Mouse (Mus musculus) intestine, embryonic 16.5 days (tissue): ENCODE results near the gene Gfra1. TPM values are rescaled to one million over a fixed set of nuclear protein-coding genes. Genes with fewer than 3 reads are reported as not detected.

ENCODE experiments used
- ATAC-seq: fragments of 200-750 bp; cut with Nextera tagmentation; 2 replicates; pipeline ENCODE4 v1.8.0; 2017; ENCODE audit warnings: moderate TSS enrichment, moderate library complexity
- H3K27ac ChIP-seq: fragments of 300-500 bp; sonication (generic); 2 replicates; pipeline ENCODE4 v1.5.1; 2014; ENCODE audit warnings: mild to moderate bottlenecking, low read length
- H3K27me3 ChIP-seq: fragments of 300-500 bp; sonication (generic); replicated peaks from 2 replicates; pipeline ENCODE4 v1.6.1; 2014; ENCODE audit warnings: low read length, control low read depth, mixed read lengths; ENCODE audit not compliant: control insufficient read depth, insufficient read depth
- H3K36me3 ChIP-seq: fragments of 300-500 bp; sonication (generic); 2 replicates; pipeline ENCODE4 v1.6.1; 2014; ENCODE audit warnings: low read length, control low read depth; ENCODE audit not compliant: control insufficient read depth, insufficient read depth
- H3K4me1 ChIP-seq: fragments of 300-500 bp; sonication (generic); 2 replicates; pipeline ENCODE4 v1.6.1; 2014; ENCODE audit warnings: low read length, control low read depth, mixed read lengths; ENCODE audit not compliant: control insufficient read depth, insufficient read depth
- H3K4me2 ChIP-seq: fragments of 300-500 bp; sonication (generic); 2 replicates; pipeline ENCODE4 v1.6.1; 2014; ENCODE audit warnings: low read depth, low read length, control low read depth
- H3K4me3 ChIP-seq: fragments of 300-500 bp; sonication (generic); 2 replicates; pipeline ENCODE4 v1.5.1; 2014; ENCODE audit warnings: mild to moderate bottlenecking, low read length
- H3K9ac ChIP-seq: fragments of 300-500 bp; sonication (generic); 2 replicates; pipeline ENCODE4 v1.6.1; 2014; ENCODE audit warnings: low read depth, low read length
- H3K9me3 ChIP-seq: fragments of 300-500 bp; sonication (generic); 2 replicates; pipeline ENCODE4 v1.6.1; 2016; ENCODE audit warnings: low read length, control low read depth; ENCODE audit not compliant: control insufficient read depth
- WGBS: fragments of 180-500 bp; shearing (Covaris S2); extraction: QIAGEN DNeasy Blood & Tissue Kit; methylation state at CpG from one replicate; pipeline ENCODE4 v1.1.7; 2014; 5-methylcytosine and 5-hydroxymethylcytosine counted together
- polyA plus RNA-seq: library from polyadenylated mRNA; unstranded; fragments of >200 nt; fragmentation: Nextera tagmentation; extraction: Ambion mirVana; gene quantifications from 2 replicates; pipeline ENCODE4 v1.2.1, GENCODE M21; 2015

Gfra1 gene
- polyA plus RNA-seq, 1 experiment from 2014 or later, result 13.3 TPM

DNA sequence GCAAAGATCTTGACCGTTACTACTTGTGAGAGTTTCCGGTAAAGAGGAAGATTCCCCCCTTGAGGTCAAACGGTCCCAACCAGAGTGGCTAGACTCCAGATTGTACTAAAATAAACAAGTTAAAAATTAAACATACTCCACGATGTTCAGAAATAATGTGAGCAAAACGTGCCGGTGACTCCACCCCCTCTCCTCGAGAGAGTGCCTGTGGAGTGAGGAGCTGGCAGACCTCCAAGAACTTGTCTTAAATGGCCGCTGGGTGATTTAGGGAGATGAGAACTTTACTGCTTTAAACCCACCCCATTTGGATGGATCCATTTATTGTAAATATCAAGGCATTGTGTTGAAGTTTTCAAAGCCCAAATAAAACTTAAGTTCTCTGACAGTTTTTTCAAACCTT is 42.4 kb downstream of the Gfra1 start:
- 0 out of 2 replicates have a peak, but pooled peaks cover 4% of the 10 kb centered on the region for H3K4me1 ChIP-seq
- H3K27me3 ChIP-seq, result no peaks in the 10 kb centered on the region
- H3K4me2 ChIP-seq, result no peak overlapping the region
- peak; percentile 87 for ATAC-seq
- H3K27ac ChIP-seq, result no peak overlapping the region
- no peak overlapping the region for H3K9ac ChIP-seq
- no peaks in the 10 kb centered on the region for H3K36me3 ChIP-seq
- H3K4me3 ChIP-seq, result no peak overlapping the region
- H3K9me3 ChIP-seq, result no peaks in the 10 kb centered on the region
- WGBS, result 7% methylated on average over 8 of the region's 8 CpGs

DNA sequence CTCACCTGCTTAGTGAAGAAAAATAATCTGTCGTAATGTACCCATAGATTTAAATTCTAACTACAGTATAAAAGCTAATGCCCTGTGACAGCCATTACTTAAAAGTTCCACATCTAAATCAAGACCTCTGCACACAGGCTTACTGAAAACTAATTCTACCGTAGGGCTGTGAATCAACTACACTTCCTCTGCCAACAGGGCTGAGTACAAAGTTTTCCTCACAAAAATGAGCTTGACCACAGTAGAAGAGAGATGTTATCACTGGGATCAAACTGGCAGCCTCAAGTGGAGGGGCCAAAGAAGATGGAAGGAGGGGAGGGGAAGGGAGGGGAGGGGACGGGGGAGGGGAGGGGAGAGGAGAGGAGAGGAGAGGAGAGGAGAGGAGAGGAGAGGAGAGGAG is 42.9 kb downstream of the Gfra1 start:
- Histone ChIP-seq H3K4me2 (no peak overlapping the region), H3K27me3 (no peaks in the 10 kb centered on the region), H3K4me3 (no peak overlapping the region), H3K9ac (no peak overlapping the region), H3K4me1 (0 out of 2 replicates have a peak, but pooled peaks cover 4% of the 10 kb centered on the region), H3K36me3 (no peaks in the 10 kb centered on the region), H3K9me3 (no peaks in the 10 kb centered on the region), H3K27ac (no peak overlapping the region)
- ATAC-seq, result no peak
- WGBS, result 55% methylated on average over 2 of the region's 3 CpGs

DNA sequence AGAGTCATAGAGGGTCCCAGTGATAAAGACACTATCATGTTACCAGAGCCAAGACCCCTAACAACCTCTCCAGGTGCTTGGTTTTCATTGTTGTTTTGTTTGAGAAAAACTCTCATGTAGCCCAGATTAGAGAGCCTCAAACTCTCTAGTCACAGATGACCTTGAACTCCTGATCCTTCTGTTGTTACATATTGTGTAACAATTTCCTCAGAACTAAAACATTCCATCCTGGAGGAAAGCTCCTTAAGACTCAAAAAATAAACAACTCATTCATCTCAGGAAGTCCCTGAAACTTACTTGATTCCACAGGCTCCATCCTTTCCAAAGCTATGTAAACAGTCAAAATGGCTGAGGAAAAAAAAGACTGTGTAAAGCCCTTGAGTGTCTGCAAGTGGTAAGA is 49.0 kb downstream of the Gfra1 start:
- ATAC-seq, result no peak
- Histone ChIP-seq H3K36me3 (no peaks in the 10 kb centered on the region), H3K4me1 (no peaks in the 10 kb centered on the region), H3K27ac (no peak overlapping the region), H3K4me3 (no peak overlapping the region), H3K4me2 (no peak overlapping the region), H3K9me3 (0 out of 2 replicates have a peak, but pooled peaks cover 4% of the 10 kb centered on the region), H3K9ac (no peak overlapping the region), H3K27me3 (no peaks in the 10 kb centered on the region)

DNA sequence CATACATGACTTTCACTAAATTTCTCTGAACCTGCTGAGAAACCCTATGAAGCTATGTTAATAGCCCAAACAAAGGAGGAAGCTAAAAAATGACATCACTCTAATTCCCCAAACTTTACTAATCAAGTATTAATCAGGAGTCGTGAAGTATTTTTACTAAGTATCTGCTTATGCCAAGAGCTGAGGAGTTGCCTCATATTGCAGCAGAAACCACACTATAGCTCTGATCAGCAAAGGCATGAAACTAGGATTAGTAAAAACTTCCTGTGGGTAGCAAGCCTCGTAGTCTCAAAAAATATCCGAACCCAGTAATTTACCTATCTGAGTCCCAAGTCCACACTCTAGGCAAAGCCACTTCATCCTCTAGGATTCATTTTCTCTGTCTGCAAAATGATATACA is 55.5 kb downstream of the Gfra1 start:
- Histone ChIP-seq H3K4me3 (no peak overlapping the region), H3K9me3 (0 out of 2 replicates have a peak, but pooled peaks cover 4% of the 10 kb centered on the region), H3K9ac (no peak overlapping the region), H3K27ac (no peak overlapping the region), H3K4me2 (no peak overlapping the region), H3K4me1 (peaks cover 10% of the 10 kb centered on the region; the same call in 1 of the 2 replicates), H3K27me3 (no peaks in the 10 kb centered on the region), H3K36me3 (no peaks in the 10 kb centered on the region)
- no peak for ATAC-seq
- 82% methylated on average over 3 of the region's 3 CpGs for whole genome bisulfite sequencing

DNA sequence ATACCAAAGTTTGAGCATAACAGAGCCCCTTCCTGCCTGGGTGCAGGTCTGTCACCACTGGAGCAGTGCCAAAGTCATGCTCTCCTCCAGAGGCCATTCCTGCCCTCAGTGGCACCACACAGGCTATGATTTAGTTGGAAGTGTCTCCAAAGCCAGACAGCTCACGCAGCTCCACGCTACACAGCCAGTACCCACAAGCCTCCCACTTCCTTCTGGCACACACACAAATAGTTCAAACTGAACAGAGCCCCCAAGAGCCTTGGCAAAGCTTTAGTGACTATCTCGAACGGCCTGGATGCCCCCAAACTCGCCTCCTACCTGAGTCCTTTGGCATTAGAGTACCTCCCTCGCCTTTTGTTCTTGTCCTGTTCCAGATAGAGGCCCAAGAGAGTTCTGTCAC is 56.5 kb downstream of the Gfra1 start:
- Histone ChIP-seq H3K36me3 (no peaks in the 10 kb centered on the region), H3K4me1 (peaks cover 10% of the 10 kb centered on the region; the same call in 1 of the 2 replicates), H3K4me2 (no peak overlapping the region), H3K4me3 (no peak overlapping the region), H3K9me3 (no peaks in the 10 kb centered on the region), H3K9ac (no peak overlapping the region), H3K27ac (no peak overlapping the region), H3K27me3 (no peaks in the 10 kb centered on the region)
- ATAC-seq, result no peak
- 69% methylated on average over 6 of the region's 6 CpGs for WGBS

DNA sequence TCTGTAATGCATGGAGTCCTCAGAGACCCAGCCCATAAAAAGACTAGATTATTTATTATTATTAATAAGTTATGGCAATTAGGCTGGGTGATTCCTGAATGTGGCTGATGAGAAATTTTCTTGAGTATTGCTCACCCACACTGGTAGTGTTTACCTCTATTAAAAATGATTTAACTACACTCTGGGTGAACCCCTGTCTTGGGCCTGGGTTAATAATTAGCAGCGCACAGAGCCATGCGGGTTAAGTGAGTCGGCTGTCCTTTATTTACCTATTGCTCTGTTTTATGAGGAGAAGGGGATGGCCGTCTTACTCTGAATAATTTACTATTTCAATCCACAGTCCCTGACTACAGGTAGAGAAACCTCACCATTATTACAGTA is 59.1 kb downstream of the Gfra1 start:
- H3K4me1 ChIP-seq, result peaks cover 10% of the 10 kb centered on the region; the same call in 1 of the 2 replicates
- H3K9ac ChIP-seq, result no peak overlapping the region
- no peaks in the 10 kb centered on the region for H3K9me3 ChIP-seq
- no peak overlapping the region for H3K4me3 ChIP-seq
- 37% methylated on average over 4 of the region's 4 CpGs for WGBS
- no peaks in the 10 kb centered on the region for H3K27me3 ChIP-seq
- peak overlapping the region; percentile 63 for H3K27ac ChIP-seq
- peak; percentile 91 for ATAC-seq
- peak overlapping the region; percentile 26; the same call in 1 of the 2 replicates for H3K4me2 ChIP-seq
- H3K36me3 ChIP-seq, result no peaks in the 10 kb centered on the region

DNA sequence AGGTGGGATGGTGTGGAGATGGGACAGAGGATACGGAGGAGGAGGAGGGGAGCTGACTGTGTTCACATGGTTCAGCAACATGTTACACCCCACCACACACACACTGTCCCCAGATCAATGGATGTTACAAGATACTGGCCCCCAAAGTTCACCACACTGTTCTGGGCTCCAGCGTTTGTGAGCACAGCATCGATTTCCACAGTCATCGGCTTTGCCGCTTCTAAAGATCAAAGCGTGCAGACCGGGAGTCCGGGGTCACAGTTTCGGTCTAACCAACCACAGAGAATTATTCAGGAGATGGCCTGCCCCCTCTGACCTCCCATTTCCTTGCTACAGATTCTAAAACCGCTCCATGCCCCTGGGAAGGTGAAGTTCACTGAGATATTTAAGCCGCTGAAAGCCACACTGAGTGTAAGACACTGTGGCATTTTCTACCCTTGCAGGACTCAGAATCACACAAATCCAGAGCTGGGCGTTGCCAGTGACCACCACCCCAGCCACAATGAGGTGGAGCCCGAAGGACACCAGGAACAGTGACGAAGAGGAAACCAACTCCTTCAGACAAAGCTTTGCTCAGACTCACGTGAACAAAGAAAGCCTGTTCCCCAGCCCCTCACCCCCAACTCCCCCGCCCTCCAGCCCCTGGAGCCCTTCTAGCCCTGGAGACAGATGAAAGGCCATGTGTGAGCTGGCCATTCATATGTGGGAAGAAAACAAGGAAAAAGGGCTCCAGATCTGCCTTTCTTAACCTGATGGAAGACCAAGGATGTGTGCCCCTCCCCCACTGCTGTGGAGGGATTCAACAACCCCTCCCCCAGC is 59.7 kb downstream of the Gfra1 start:
- no peaks in the 10 kb centered on the region for H3K9me3 ChIP-seq
- peak overlapping the region; percentile 26; the same call in 1 of the 2 replicates for H3K4me2 ChIP-seq
- no peaks in the 10 kb centered on the region for H3K36me3 ChIP-seq
- no peak overlapping the region for H3K9ac ChIP-seq
- ATAC-seq, result peak; percentile 72
- H3K4me1 ChIP-seq, result peaks cover 10% of the 10 kb centered on the region; the same call in 1 of the 2 replicates
- H3K27ac ChIP-seq, result peak overlapping the region; percentile 63
- no peaks in the 10 kb centered on the region for H3K27me3 ChIP-seq
- no peak overlapping the region for H3K4me3 ChIP-seq
- WGBS, result 52% methylated on average over 16 of the region's 16 CpGs

DNA sequence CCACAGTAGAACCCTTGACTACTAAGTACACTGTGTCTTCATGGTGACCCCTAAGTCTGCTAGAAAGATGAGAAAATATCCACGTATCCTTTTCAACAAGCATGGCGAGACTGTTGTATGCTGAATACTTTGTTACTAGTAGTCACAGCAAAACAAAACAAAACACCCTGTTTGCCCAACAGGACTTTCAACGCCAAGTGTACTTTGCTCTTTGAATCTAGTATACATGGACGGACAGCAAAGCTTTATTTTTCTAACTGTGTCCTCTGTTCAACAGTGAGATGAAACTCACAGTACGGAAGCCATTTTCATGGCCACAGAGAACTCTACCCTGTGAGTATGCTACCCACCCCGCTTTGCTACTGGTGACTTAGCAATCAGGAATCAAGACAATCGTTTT is 62.6 kb downstream of the Gfra1 start:
- Histone ChIP-seq H3K9me3 (no peaks in the 10 kb centered on the region), H3K36me3 (no peaks in the 10 kb centered on the region), H3K4me2 (no peak overlapping the region), H3K4me3 (no peak overlapping the region), H3K4me1 (peaks cover 10% of the 10 kb centered on the region; the same call in 1 of the 2 replicates), H3K27me3 (no peaks in the 10 kb centered on the region), H3K9ac (no peak overlapping the region), H3K27ac (no peak overlapping the region)
- ATAC-seq, result no peak
- WGBS, result 87% methylated on average over 7 of the region's 7 CpGs

DNA sequence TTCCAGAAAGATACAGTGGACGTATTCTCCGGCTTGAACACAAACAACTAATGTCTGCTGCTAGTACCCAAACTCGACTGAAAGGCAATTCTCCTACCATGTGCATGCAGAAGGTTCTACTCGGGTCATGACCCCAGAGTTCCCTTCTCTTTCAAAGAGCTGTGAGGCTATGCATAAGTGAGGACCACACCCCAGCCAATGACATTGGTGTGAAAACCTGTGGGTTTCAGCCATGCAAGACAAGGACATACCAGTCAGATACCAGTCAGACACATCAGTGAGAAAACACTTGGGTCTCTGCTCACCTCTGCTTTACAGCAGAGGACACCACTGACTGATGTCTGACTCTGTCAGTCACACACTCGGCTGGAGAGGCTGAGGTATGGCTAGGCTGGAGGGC is 63.9 kb downstream of the Gfra1 start:
- Histone ChIP-seq H3K36me3 (no peaks in the 10 kb centered on the region), H3K9me3 (no peaks in the 10 kb centered on the region), H3K4me1 (peaks cover 5% of the 10 kb centered on the region; the same call in 1 of the 2 replicates), H3K27ac (no peak overlapping the region), H3K4me3 (no peak overlapping the region), H3K4me2 (no peak overlapping the region), H3K9ac (no peak overlapping the region), H3K27me3 (no peaks in the 10 kb centered on the region)
- ATAC-seq, result no peak
- 72% methylated on average over 5 of the region's 5 CpGs for WGBS
